Mouse (Mus musculus): Measurements from ENCODE around the gene Jam3. TPM values are rescaled to one million over a fixed set of nuclear protein-coding genes. Genes with fewer than 3 reads are reported as not detected.

Gene Jam3
- total and polyA plus RNA-seq, 3 experiments = 0.43 TPM; not detected in 2

DNA sequence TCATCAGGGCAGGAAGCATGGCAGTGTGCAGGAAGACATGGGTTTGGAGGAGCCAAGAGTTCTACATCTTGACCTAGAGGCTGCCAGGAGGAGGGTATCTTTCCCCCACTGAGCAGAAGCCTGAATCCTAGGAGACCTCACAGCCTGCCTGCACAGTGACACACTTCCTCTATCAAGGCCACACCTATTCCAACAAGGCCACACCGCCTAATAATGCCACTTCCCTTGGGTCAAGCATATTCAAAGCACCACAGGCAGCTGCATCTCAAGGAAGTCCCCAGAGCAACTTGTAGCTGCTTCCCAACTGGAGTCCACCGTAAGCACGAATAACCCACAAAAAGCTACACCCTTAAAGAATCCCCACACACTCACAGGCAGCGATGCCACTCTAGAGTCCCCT lies 33.1 kb downstream of the Jam3 start:
- H3K79me2 ChIP-seq (ENCODE audit: control insufficient read depth, insufficient read depth, low read length, poor library complexity) = no peaks in the 10 kb centered on the region
- no peak for DNase-seq (ENCODE audit: low read depth, low spot score)
- H3K27ac ChIP-seq (ENCODE audit: control insufficient read depth, low read depth, low read length) = no peak overlapping the region
- H3K9me3 ChIP-seq (replicated peaks; ENCODE audit: insufficient read depth, low read length) = no peaks in the 10 kb centered on the region
- no peaks in the 10 kb centered on the region for H3K27me3 ChIP-seq (ENCODE audit: control insufficient read depth in 1 of 2, insufficient read depth in 2 of 2, low read length in 2 of 2)
- no peaks in the 10 kb centered on the region for H3K4me1 ChIP-seq (ENCODE audit: control insufficient read depth in 1 of 2, insufficient read depth in 2 of 2, low read length in 2 of 2)
- TF ChIP-seq MYC (IDR thresholded peaks at IDR 0.05; ENCODE audit: low read depth, low read length) (no peak), TAL1 (IDR thresholded peaks at IDR 0.05; ENCODE audit: low read length) (no peak), UBTF (IDR thresholded peaks at IDR 0.05; ENCODE audit: borderline replicate concordance, insufficient read depth, low read depth, low read length) (no peak), SIN3A (IDR thresholded peaks at IDR 0.05; ENCODE audit: low read length) (no peak), POLR2A (IDR thresholded peaks at IDR 0.05; ENCODE audit: control insufficient read depth in 1 of 2, insufficient read depth in 1 of 2, low read depth in 1 of 2, low read length in 2 of 2, poor library complexity in 1 of 2) (no peak), RCOR1 (IDR thresholded peaks at IDR 0.05; ENCODE audit: low read depth, low read length) (no peak), MEF2A (IDR thresholded peaks at IDR 0.05; ENCODE audit: extremely low read depth, insufficient replicate concordance, low read depth, low read length, poor library complexity, severe bottlenecking) (no peak), GATA1 (IDR thresholded peaks at IDR 0.05; ENCODE audit: low read depth, low read length) (no peak), ETS1 (IDR thresholded peaks at IDR 0.05; ENCODE audit: low read depth, low read length) (no peak), JUND (IDR thresholded peaks at IDR 0.05; ENCODE audit: low read depth, low read length) (no peak), RAD21 (IDR thresholded peaks at IDR 0.05; ENCODE audit: low read depth, low read length) (no peak), TBP (IDR thresholded peaks at IDR 0.05; ENCODE audit: low read depth, low read length) (no peak), EP300 (IDR thresholded peaks at IDR 0.05; ENCODE audit: low read depth in 1 of 2, low read length in 2 of 2) (no peak), MAZ (IDR thresholded peaks at IDR 0.05; ENCODE audit: low read depth, low read length) (no peak)
- H3K9ac ChIP-seq (ENCODE audit: control insufficient read depth, low read depth, low read length, poor library complexity, severe bottlenecking) = no peak overlapping the region
- no peak overlapping the region for H3K4me3 ChIP-seq (ENCODE audit: control insufficient read depth in 1 of 2, insufficient read depth in 1 of 2, low read depth in 2 of 2, low read length in 2 of 2)
- H3K36me3 ChIP-seq (ENCODE audit: control insufficient read depth in 1 of 2, insufficient read depth in 2 of 2, low read length in 2 of 2) = no peaks in the 10 kb centered on the region

DNA sequence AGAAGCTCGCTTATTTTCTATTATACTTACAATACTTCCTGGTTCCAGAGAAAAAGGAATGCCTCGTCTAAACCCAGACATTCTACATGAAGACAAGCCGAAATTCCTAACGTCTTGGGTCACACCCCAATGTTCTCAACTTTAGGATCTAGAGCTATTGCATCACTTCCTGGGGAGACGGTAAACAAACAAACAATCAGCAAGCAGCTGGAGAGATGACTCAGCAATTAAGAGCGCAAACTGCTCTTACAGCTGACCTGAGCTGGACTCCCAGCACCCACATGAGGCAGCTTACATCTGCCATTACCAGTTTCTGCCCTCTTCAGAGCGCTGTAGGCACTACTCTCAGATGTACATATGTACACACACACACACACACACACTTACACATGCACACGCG lies 34.0 kb downstream of the Jam3 start:
- Histone ChIP-seq H3K9me3 (replicated peaks; ENCODE audit: insufficient read depth, low read length) (no peaks in the 10 kb centered on the region), H3K36me3 (ENCODE audit: control insufficient read depth in 1 of 2, insufficient read depth in 2 of 2, low read length in 2 of 2) (no peaks in the 10 kb centered on the region), H3K4me1 (ENCODE audit: control insufficient read depth in 1 of 2, insufficient read depth in 2 of 2, low read length in 2 of 2) (no peaks in the 10 kb centered on the region), H3K27ac (ENCODE audit: control insufficient read depth, low read depth, low read length) (no peak overlapping the region), H3K27me3 (ENCODE audit: control insufficient read depth in 1 of 2, insufficient read depth in 2 of 2, low read length in 2 of 2) (no peaks in the 10 kb centered on the region), H3K9ac (ENCODE audit: control insufficient read depth, low read depth, low read length, poor library complexity, severe bottlenecking) (no peak overlapping the region), H3K79me2 (ENCODE audit: control insufficient read depth, insufficient read depth, low read length, poor library complexity) (no peaks in the 10 kb centered on the region), H3K4me3 (ENCODE audit: control insufficient read depth in 1 of 2, insufficient read depth in 1 of 2, low read depth in 2 of 2, low read length in 2 of 2) (no peak overlapping the region)
- no peak for DNase-seq (ENCODE audit: low read depth, low spot score)
- TF ChIP-seq GATA1 (IDR thresholded peaks at IDR 0.05; ENCODE audit: low read depth, low read length) (no peak), HCFC1 (IDR thresholded peaks at IDR 0.05; ENCODE audit: low read depth, low read length) (no peak), KAT2A (conservative IDR thresholded peaks at IDR 0.05; ENCODE audit: low read depth, low read length) (no peak), ZC3H11A (IDR thresholded peaks at IDR 0.05; ENCODE audit: low read depth, low read length) (no peak), MEF2A (IDR thresholded peaks at IDR 0.05; ENCODE audit: extremely low read depth, insufficient replicate concordance, low read depth, low read length, poor library complexity, severe bottlenecking) (no peak), USF2 (IDR thresholded peaks at IDR 0.05; ENCODE audit: borderline replicate concordance in 1 of 2, insufficient read depth in 1 of 2, low read depth in 1 of 2, low read length in 2 of 2) (no peak), NELFE (IDR thresholded peaks at IDR 0.05; ENCODE audit: low read depth, low read length) (no peak), EP300 (IDR thresholded peaks at IDR 0.05; ENCODE audit: low read depth in 1 of 2, low read length in 2 of 2) (no peak), TBP (IDR thresholded peaks at IDR 0.05; ENCODE audit: low read depth, low read length) (no peak), USF1 (IDR thresholded peaks at IDR 0.05; ENCODE audit: low read depth, low read length) (no peak), SMC3 (IDR thresholded peaks at IDR 0.05; ENCODE audit: low read depth, low read length) (no peak), BHLHE40 (IDR thresholded peaks at IDR 0.05; ENCODE audit: borderline replicate concordance, low read depth, low read length) (no peak), RCOR1 (IDR thresholded peaks at IDR 0.05; ENCODE audit: low read depth, low read length) (no peak), ZMIZ1 (IDR thresholded peaks at IDR 0.05; ENCODE audit: low read depth, low read length) (no peak), MYC (IDR thresholded peaks at IDR 0.05; ENCODE audit: low read depth, low read length) (no peak), NRF1 (IDR thresholded peaks at IDR 0.05; ENCODE audit: insufficient read depth, low read depth, low read length, poor library complexity, severe bottlenecking) (no peak), ZNF384 (IDR thresholded peaks at IDR 0.05; ENCODE audit: low read depth, low read length) (no peak), GABPA (IDR thresholded peaks at IDR 0.05; ENCODE audit: low read depth, low read length) (no peak), POLR2AphosphoS2 (IDR thresholded peaks at IDR 0.05; ENCODE audit: low read length) (no peak), MYB (IDR thresholded peaks at IDR 0.05; ENCODE audit: low read depth, low read length) (no peak)
